Mouse (Mus musculus): ENCODE measurements around the gene Ezh1. TPM values are rescaled to one million over a fixed set of nuclear protein-coding genes. Genes with fewer than 3 reads are reported as not detected.
A peak's percentile ranks its signal among the peaks of the same experiment; 100 is the strongest.
"Not testable (repeated sequence)": the region's sequence is repeated elsewhere in the genome, so short reads cannot be mapped to it uniquely, and the experiment has no call there.

Ezh1 gene
- polyA plus RNA-seq, 2 experiments from 2014 or later: 48.1 to 52.2 TPM

DNA sequence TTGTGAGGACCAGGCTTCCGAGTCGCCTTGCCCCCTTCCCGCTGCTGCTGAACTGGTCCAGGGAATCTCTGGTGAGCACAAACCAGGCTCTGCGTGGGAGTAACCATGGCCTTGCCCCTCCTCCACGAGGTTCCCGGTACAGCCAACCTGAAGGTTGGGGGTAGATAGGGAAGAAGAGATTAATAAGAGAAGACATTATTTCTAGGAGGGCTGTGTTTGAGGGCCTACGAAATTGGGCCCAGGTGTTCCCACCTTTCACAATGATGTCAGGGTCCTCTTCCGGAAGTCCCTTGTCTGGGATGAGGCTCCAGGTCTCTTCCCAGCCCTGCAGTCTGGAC is 58.3 kb downstream of the Ezh1 start:
- ATAC-seq: no peak

DNA sequence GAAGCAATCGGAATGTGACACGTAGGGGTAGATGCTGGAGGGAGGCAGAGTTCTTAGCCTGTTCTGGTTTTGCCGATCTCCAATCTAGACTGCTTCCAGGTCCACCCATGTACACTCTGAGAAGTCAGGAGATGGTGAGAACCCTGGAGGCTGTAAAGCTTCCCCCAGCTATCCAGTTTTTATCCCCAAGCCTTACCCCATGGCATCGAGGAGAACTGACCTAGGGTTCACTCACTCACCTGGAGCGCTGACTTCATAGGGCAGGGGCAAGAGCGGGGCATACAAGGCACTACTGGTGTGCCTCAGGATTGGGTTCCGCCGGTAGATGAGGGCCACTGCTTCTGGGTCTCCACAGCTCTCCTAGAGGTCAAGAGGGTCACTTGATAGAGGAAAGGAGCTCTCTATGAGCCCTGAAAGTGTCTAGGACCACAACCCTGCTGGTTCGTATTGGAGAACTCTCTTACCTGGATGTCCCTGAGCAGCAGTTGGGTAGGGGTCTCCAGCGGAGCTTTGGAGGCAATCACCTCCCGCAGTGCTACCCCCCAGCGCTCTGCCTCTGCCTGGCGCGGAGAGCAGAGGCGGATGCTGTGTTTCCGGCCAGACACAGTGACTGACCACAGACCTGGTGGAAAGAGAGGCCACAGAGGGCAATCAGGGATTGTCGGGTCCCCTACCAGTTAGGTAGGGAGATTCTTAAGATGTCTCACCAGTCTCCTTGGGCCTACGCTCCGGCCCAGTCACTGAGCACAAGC is 58.9 kb downstream of the Ezh1 start:
- ATAC-seq: no peak

DNA sequence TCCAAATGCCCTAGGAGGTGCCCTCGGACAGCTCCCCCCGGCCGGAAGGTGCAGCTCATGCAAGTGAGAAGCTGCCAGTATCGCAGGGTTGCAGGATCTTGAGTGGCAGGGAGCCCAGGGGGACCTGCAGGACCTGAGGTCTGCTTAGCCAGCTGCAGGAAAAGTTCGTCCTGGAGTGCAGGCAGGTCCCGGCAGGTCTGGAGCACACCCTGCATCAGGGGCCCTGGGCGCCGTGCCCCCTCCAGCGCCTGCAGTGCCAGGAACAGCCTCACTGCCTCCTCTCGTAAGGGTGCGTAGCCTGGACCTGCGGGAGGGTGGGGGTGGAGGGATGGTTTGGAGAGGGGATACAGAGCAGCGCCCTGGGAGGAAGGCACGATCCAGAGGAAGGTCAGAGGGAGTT is 59.9 kb downstream of the Ezh1 start:
- ATAC-seq: no peak

DNA sequence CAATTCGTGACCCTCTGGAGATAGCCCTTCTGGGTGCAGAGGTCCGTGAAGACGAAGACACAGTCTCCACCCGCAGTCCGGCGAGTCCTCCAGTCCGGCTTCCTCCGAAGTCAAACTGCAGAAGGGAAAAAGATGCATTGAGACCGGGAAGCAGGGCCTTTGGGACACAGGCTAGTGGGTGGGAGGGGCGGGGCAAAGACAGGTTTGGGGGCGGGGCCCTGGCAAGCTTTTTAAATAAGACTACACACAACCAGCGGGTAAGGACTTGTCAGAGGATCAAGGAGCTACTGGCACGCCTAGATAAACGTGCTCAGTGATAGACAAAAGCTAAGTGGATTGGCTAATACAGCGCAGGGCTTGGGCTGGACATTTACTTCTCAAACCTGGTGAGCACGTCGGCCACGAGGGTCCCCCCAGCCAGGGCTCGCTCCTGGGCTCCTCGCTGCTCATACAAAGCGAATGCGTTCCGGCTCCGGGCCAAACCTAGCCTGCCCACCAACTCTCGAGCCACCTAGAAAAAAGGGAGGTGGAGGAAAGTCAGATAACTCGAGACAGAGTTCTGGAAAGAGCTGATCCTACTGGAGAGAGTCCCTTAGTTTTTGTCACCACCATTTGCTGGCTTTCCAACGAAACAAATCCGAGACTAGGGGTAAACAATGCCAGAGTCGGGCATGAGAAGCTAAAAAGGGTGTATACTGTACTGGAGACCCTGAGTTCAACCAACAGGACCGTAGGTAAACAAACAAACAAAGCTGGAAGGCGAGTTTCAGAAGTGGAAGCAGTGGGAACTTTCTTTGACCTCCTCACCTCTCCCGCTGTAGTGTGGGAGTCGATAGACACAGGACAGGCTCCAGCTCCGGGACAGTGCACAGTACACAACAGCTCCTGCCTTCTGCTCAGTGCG is 61.3 kb downstream of the Ezh1 start:
- no peak for ATAC-seq

DNA sequence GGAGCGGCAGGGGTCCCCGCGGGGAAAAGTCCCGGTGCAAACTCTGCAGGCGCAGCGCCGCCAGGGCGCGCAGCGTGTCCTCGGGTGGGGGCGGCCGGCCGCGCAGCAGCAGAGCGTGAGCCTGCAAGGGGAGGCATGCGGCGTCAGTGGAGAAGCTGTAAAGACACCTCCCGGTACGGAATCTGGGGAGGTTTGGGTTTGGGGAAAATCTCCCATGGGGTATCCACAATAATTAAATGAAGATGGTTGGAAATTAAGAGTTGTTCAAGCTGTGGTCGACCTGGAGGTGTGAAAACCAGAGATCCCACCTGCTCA is 62.0 kb downstream of the Ezh1 start:
- no peak for ATAC-seq

DNA sequence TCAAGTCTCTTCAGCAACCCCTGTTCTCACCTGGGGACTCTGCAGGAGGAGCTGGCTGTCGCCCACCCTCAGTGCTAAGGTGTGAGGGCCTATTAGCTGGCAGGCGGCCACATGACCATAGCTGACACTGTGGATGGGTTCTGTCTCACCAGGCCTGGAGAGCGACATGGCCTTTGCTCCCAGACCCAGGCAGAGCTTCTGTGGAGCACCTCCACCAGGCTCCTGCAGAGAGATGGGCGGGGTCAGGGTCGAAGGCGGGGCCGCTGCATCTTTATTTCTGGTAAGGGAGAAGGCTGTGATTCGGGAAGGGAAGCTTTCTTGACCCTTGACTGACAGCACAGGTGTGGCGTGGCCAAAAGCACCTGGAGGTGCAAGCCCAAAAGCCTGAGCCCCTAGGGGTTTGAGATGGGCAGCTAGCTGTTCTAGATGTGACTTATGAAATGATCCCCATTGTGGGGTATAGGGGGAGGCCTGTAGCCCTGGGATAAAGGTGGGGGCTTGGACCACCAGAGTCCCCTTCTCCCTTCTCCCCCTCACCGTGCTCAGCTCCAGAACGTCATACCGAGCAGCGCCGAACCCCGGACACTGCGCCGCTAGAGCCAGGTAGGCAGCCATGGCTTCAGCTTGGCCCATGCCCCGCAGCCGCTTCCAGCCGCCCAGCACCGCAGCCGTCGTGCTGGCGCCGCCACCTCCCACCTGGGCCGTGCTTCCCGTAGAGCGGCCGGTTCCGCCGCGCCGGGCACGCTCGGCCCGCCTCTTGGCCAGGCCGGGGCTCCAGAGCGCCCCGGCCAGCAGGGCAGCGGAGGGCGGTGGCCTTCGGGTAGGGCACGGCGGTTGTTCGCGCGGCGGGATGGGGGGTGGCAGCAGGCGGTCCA is 62.5 kb downstream of the Ezh1 start:
- ATAC-seq: no peak

DNA sequence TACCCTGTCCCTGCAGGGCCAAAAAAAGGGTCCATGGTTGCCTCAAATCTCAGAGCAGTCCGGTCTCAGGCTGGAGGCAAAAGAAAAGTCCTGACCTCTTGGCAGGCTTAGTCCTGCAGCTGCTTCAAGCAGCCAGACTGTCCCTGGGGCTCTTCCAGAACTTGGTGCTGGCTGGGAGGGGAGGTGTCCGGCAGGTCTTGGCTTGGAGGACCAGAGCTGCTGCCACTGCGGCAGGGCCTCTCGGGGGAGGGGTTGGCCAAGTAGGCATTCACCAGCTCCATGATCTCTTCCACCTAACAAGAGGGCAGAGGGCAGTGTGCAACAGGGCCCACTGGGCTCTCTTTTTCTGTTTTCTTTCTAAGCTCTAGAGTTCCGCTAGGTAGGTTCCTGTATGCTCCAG is 63.5 kb downstream of the Ezh1 start:
- ATAC-seq: no peak

DNA sequence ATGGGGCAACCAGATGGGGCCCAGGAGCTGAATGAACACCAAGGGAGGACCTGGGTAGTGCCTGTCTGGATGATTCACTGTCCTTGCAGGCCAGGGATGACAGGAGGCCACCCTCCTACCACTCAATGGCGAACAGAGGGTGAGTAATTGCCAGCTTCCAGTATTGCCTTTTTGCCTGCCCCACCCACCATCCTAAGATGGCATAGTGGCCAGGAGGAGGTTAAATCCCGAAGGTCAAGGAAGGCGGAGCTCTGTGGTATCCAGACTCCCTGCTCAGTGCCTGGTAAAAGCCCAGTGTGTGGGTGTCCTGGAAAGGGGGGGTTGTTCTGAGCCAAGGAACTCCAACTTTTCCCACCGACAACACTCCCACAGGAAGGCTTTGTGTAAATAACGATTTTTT is 64.0 kb downstream of the Ezh1 start:
- no peak for ATAC-seq

DNA sequence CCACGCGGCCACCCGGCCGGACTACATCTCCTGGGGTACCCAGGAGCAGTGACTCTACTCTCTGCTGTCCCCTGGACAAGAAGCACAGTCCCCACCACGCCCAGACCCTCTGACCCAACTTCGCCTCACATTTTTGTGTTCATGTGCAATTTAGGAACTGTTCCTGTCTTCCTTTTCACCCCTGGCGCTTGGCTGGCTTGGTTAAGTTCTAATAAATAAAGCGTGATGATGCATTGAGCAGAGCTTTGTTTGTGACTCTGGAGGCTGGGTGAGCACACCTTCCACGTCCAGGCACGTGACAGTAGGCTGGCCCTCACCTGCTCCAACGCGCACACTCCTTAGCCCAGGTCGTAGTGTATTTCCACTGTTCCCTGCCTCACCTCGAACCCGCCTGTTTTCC is 64.7 kb downstream of the Ezh1 start:
- no peak for ATAC-seq

DNA sequence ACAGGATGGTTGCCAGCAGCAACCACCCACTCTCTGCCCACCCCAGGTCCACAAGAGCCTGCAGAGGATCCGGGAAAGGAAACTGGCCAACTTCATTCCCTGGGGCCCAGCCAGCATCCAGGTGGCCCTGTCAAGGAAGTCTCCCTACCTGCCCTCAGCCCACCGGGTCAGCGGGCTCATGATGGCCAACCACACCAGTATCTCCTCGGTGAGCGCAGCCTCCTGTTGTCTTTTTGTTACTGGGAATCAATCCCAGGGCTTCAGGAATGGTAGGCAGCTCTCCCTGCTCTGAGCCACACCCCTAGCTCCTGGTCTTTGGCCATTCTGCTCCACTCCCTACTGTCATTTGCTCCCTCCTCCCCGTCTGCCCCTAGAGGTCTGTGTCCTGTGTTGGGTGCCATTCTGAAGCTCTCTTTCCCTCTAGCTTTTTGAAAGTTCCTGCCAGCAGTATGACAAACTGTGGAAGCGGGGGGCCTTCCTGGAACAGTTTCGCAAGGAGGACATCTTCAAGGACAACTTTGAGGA is 65.2 kb downstream of the Ezh1 start:
- ATAC-seq: not testable (repeated sequence)

DNA sequence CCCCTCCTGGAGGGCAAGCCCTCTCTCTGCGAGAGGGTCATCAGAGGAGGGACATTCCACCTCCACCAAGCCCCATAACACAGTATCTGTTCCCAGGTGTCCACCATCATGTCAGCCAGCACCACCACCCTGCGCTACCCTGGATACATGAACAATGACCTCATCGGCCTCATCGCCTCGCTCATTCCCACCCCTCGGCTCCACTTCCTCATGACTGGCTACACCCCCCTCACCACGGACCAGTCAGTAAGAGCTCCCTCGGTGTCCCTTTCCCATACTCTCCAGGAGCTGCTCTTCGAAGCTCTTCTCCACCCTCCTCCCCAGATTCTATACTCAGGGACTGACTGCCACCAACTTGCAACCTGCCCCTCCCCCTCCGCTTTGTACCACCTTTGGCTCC is 66.1 kb downstream of the Ezh1 start:
- not testable (repeated sequence) for ATAC-seq

DNA sequence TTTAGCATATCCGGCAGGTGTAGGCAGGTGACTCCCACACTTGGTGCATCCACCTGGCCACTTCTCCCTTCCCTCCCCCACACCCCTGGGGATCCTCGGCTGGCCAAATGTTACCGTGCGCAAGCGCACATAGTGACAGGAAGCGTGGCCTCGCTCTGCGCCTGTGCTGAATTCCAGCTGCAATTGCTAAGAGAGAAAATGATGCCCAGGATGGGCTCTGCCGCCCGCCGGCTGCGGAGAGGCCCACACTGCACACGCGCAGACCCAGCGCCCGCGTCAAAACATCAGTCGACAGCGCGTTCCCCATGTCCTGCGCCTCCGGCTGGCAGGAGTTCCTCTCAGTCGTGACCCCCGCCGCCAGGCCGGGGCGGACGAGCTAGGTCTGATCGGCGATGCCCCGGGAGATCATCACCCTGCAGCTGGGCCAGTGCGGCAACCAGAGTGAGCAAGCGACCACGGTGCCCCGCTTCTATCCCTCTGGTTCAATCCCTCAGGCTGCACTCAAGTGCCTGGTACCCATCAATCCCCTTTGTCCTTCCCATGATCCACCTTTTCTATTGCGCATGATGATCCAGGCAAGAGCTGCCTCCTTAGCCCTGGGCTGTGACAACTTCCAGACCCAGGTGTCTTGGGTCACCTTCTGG is 70.4 kb downstream of the Ezh1 start, which contains the start of gene Tubg2:
TSS of gene Tubg2 (plus strand) at position 180 of the 644 bp plus-strand sequence.
- peak; percentile 36 for ATAC-seq

DNA sequence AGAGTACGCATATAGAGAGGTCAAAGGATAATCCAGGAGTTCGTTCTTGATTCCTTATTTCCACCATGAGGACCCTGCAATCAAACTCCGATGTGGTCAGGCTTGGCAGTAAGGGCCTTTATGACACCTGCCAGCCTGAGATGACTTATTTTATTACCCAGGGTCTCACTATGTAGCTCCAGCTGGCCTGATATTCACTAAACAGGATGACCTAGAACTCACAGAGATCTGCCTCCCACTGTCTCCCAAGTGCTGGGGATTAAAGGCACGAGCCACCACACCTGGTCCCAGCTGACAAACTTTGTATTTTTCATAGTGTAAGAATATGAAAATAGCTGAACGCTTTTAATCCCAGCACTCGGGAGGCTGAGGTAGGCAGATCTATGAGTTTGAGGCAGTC is 71.1 kb downstream of the Ezh1 start:
- no peak for ATAC-seq

DNA sequence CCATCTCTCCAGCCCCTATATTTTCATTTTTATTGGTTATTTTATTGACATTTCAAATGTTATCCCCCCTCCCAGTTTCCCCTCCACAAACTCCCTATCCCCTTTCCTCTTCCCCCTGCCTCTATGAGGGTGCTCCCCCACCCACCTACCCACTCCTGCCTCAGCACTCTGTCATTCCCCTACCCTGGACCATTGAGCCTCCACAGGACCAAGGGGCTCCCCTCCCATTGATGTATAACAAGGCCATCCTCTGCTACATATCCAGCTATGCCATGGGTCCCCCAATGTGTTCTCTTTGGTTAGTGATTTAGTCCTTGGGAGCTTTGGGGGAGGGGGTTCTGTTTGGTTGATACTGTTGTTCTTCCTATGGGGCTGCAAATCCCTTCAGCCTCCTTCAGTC is 71.6 kb downstream of the Ezh1 start:
- ATAC-seq: no peak

DNA sequence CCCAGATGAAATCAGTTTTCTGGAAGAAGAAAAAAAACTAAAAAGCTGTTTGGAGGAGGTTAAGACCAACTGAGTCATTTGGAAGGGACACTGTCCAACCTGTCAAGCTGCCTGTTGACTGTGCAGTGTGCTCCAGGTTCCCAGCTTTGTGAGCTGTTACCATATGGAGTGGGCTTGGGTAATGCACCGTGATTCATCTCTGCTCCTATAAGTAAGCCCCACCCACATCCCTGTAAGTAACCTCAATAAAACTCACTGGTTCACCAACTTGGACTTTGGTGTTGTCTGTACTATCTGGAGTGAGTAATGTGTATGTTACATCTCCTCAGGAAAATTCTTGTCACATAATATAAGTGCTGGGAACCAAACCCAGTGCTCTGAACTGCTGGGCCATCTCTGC is 73.4 kb downstream of the Ezh1 start:
- ATAC-seq: no peak

DNA sequence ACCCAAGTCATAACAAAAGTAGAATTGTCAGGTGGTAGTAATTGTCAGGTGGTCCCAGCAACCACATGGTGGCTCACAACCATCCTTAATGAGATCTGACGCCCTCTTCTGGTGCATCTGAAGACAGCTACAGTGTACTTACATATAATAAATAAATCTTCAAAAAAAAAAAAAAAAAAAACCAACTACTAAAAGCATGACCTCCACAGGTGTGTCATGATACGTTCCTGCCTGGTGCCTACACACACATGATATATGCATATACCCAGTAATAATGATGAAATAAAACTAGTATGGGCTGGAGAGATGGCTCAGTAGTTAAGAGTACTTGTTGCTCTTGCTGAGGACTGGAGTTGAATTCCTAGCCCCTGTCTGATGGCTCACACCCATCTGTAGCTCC is 75.2 kb downstream of the Ezh1 start:
- no peak for ATAC-seq

DNA sequence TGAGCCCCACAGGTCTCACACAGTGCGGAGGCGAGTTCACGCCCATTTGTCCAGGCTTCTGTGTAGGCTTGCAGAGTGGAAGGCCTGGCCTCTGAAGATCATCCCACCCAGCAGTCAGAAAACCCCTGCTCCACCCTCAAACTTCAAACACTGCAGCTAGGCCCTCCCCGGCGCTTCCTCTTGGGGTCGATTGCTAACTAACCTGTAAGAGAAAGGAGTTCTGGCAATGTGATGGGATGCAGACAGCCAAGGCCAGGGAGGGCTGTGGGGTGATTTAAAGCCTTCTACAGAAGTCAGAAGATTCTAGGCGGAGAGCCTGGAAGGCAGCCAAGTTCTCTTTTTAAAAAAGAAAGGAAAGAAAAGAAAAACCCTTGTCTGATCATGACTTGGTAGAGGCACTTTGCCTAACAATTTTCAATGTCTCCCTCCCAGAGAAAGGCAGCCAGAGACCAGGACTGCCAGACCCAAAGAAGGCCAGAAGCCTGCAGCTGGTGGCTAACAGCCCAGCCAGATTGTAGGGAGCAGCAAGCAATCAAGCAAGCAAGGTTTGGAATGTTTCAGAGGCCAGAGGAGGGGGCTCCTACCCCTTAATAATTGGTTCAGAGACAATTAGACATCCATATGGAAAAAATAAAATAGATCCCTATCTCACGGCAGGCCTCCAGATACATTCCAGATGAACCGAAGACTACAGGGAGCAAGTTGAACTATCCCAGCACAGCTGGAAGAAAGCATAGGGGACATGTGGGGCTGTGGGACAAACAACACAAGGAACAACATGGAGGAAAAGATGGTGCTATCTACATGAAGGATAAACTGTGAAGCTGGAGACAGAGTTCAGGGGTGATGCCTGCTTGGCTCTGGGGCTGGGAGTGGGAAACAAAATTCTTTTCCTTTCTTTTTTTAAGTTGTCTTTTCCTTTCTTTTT is 76.8 kb downstream of the Ezh1 start:
- ATAC-seq: no peak

DNA sequence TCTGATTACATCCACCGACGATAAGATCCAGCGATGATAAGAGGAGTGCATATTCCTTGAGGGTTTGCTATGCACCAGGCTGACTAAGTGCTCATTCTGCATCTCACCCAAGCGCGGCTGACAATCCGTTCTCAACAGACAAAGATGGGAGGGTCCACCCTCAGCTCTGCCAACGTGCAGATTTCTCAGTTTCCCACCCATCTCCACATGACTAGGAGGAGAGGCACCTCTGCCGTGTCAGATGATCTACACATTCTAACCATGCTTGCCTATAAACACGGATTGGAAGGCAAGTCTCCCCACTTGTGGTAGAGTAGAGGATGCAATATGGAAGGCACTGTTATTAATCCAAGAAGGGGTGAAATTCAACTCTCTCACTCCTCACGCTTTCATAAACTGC is 77.5 kb downstream of the Ezh1 start:
- no peak for ATAC-seq

DNA sequence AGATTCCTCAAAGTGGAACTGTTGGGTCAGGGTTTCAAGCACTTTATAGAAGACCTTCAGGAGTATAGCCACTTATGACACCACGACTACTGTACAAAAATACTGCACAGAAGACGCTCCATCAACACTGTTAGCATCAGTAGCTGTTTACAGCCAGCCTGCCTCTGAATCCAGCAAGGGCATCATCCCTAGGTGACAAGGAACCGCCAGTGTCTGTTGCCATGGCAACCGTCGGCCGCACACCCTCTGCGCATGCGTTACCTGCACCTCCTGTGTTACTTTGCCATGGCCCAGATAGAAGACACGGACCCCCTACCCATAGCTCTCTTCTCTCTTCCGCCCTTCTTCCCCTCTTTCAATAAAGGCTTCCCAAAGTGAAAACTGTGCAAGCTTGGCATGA is 79.9 kb downstream of the Ezh1 start:
- ATAC-seq: no peak

DNA sequence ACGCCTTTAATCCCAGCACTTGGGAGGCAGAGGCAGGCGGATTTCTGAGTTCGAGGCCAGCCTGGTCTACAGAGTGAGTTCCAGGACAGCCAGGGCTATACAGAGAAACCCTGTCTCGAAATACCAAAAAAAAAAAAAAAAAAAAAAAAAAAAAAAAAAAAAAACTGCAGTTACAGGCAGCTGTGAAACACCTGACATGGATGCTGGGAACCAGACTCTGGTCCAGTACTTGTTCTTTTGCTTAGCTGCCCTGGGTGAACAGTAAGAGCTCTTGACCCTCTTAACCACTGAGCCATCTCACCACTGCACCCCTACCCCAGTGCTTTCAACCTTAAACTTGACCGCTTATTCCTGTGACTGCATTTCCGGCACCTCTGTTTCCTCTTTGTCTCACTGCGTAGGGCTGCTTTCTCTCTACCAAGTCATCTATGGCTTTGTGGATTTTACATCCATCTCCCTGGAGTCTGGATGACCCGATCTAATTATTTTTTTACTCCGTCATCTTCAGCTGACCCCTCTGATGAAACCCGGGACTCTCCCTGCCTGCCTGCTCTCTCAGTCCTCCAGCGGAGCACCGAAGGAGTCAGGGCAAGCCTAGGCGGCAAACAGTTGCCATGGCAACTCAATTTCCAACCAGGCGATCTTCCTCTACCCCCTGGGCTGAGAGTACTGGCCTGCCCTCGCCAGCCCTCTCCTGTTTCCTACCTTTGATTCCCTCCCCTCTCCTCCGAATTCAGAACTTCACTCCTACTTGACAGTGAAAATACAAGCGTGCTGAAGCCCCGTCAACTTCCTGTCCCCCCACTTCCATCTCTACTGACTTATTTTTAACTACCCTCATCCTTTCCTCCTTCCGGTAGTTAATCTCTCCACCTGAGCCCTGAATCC is 82.7 kb downstream of the Ezh1 start:
- ATAC-seq: peak; percentile 75
